Mouse (Mus musculus) olfactory bulb, adult 2 months (tissue): Measurements from ENCODE around the gene Ankrd11.

ENCODE experiments used
- CTCF ChIP-seq: fragments of 200-500 bp; IDR thresholded peaks from 2 replicates; pipeline ENCODE4 v1.5.1; 2012; ENCODE audit warnings: low read depth, mild to moderate bottlenecking, low read length, moderate library complexity; ENCODE audit not compliant: insufficient read depth
- POLR2A ChIP-seq: fragments of 200-500 bp; IDR thresholded peaks from 2 replicates; pipeline ENCODE4 v1.6.1; 2012; ENCODE audit warnings: mild to moderate bottlenecking, low read depth, low read length, moderate library complexity; ENCODE audit not compliant: insufficient read depth

- no peak for TF ChIP-seq CTCF
- no peak for TF ChIP-seq POLR2A
Observed at GRCm38 (mm10) chr8:123014429-123014828, 27.6 kb downstream of the Ankrd11 start.
